Mouse (Mus musculus) lung, adult 18-20 months (tissue): ENCODE results near the gene Lmntd1.

Experiments used
- DNase-seq, 2 experiments: peaks; one replicate each; pipeline ENCODE4 v3.0.0; 2022; ENCODE audit warnings: mixed read lengths in 2 of 2

Gene Lmntd1

GRCm38 (mm10) chr6:145432711-145433708, 181.1 kb downstream of the Lmntd1 start:
- no peak for DNase-seq

- no peak for DNase-seq
Observed at GRCm38 (mm10) chr6:145431747-145432146, 182.4 kb downstream of the Lmntd1 start.

- no peak for DNase-seq
Observed at GRCm38 (mm10) chr6:145427411-145427810, 186.7 kb downstream of the Lmntd1 start.

- DNase-seq: no peak
Observed at GRCm38 (mm10) chr6:145426501-145426900, 187.6 kb downstream of the Lmntd1 start.

DNA sequence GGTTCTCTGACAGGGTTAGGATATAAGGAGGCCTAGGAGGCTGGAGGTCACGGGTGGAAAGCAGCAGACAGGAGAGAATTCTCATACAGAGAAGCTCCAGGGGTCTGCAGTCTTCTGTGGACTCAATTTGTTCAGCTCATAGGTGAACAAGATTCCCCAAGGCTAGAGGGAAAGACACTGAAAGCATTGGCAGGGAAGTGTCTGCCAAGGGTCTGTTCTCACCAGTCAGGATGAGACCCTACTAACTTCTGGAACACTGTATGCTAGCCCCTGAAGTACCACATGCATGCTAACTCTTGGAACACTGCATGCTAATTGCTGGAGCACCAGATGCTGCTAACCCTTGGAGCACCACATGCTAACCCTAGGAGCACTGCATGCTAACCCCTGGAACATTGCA, 190.0 kb downstream of the Lmntd1 start:
- DNase-seq: no peak

DNA sequence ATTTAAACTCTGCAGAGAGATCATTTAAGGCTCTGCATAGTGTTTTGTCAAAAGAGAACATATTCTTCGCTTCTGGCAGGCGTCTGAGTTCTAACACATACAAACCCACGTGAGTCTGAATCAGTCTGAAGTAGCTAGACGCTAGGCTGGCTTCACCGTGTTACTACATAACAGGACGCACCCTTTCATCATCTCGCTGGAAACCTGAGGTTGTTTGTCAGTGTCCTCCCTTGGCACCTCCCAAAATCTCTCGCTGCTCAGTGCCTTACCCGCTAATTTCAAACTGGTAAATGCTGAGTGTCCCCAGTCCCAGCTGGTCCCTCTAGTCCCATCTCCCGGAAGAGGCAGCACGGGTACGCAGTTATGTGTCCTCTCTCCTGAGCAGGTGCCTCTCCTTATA, 190.6 kb downstream of the Lmntd1 start:
- no peak for DNase-seq

GRCm38 (mm10) chr6:145421666-145422065, 192.5 kb downstream of the Lmntd1 start:
- no peak for DNase-seq

DNA sequence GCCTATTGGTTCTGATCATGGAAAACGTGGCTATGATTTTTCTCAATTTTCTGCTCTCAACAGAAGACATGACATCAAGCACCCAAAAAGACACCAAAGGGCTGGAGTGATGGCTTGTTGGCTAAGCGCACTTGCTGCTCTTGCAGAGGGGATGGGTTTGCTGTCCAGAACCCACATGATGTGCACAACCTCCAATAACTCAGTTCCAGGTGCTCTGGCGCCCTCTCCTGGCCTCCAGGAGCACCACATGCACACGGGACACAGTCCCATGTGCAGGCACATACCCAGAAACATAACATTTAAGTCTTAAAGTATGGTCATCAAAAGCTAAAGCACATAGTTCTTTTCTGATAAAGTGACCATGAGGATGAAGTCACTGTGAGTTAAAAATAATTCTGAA, 193.7 kb downstream of the Lmntd1 start:
- no peak for DNase-seq

- DNase-seq: no peak
Observed at GRCm38 (mm10) chr6:145418856-145419255, 195.3 kb downstream of the Lmntd1 start.

GRCm38 (mm10) chr6:145417720-145418440, 196.2 kb downstream of the Lmntd1 start:
- DNase-seq: peak in 1 of 2 experiments; percentile 1

DNA sequence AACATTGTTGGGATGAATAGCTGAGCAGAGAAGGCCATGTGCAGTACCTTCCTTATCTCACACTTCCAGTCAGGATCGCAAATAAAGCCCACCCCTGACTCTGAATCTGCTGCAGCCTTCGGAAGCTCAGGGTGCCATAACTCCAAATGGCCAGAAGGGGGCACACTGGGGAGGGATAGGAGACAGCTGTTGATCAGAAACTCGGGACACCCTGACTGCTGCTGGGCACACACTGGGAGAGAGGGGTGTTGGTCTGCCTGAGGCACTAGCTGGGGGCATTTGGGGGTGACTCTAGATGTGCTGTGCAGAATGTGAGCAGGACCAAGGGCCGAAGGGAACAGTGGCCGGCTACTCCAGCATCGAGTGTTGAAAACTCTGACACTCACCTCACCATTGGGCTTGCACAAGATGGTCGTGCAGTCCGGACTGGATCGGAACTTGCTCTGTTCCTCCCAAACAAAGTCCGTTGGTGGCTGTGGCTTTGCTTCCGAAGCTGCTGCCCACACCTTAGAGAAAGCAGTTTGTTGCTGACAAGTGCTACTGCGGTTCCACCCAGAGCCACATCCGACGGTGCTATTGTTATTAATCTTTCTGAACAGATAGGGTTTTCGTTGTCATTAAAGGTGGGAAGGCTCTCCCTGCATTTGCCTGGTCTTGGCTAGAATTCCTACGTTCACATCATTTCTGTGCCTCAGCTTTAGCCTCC, 197.0 kb downstream of the Lmntd1 start:
- DNase-seq: peak; percentile 48 to 60

DNA sequence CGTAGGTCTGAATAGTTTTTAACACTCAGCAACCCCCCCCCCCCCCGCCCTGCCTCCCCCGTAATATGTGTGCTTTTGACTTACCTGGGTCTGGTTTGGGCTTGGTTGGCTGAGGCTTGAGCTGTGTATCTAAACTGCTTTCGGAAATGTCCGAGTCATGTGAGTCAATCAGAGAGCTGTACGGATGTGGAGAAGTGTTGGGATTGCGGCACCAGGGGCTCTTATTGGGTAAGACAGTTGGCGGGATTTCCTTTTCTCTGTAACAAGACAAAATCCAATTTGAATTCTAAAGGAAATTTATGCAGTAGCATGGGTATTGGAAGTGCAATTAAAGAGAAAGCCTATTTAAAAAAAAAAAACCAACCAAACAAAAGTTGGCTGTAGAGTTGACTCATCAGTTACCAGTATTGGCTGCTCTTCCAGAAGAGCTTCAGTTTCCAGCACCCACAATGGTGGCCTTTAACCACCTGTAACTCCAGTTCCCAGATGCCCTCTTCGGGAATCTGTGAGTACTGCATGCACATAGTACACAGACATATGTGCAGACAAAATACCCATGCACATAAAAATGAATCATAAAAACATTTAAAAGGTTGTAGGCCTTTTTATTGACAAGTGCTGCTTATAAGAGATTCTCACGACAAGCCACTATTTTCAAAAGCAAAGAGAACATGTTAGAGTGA, 209.6 kb downstream of the Lmntd1 start:
- no peak for DNase-seq

GRCm38 (mm10) chr6:145401140-145401539, 213.0 kb downstream of the Lmntd1 start:
- no peak for DNase-seq

- no peak for DNase-seq
Observed at GRCm38 (mm10) chr6:145397881-145398280, 216.2 kb downstream of the Lmntd1 start.

DNA sequence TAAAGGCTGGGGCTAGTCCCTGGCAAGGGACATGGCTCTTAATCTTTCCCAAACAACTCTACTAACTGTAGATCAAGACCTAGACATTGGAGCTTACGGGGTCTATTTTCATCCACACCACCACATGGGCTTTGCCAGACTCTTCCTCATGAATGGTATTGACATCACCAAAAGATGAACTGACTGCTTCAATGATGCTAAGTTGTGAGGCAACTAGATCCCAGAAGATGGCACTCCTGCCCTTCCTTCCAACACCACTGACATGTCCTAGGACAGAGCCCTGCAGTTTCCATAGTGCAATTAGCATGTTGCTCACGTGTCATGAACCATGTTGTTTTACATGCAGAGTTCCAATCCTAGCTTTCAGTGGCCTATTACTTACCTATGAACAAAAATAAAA, 217.6 kb downstream of the Lmntd1 start:
- no peak for DNase-seq

DNA sequence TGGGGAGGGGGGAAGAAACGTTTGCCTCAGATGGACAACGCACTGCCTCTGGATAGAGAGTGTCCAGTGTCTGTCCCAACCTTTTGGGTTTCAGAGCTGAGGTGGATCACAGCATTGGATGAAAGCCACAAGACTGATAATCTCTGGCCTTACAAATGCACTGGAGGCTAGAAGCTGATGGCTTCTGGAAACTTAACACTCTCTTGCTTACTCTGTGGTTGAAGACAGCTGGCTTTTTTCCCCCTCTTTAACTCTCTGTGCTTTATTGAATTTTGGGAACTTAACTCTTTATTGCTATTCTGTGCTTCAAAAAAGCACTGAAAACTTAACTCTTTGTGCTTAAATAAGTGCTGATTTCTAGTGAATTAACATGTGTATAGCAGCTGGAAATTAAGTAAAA, 223.7 kb downstream of the Lmntd1 start:
- DNase-seq: no peak

- DNase-seq: no peak
Observed at GRCm38 (mm10) chr6:145389904-145390303, 224.2 kb downstream of the Lmntd1 start.

- no peak for DNase-seq
Observed at GRCm38 (mm10) chr6:145387378-145387777, 226.7 kb downstream of the Lmntd1 start.

- DNase-seq: peak in 1 of 2 experiments; percentile 28
Observed at GRCm38 (mm10) chr6:145382586-145383380, 231.3 kb downstream of the Lmntd1 start.

DNA sequence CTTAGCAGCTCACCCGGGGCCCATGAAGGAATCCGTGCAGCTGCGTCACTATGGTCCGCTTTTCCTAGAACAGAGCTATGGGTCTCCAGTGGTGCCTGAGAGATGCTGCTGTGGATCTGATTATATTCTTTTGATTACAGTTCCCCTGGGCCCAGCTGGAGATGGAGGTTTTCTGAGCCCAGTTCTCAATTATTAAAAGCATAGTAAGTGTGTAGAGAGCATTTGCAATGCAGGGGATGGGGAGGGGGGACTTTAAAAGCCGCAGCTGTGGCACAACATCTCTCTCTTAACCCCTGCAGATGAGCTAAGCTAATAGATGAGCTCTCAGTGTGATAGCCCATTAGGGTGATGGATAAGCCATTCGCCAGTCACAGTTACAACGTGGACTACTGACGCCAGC, 233.2 kb downstream of the Lmntd1 start:
- DNase-seq: no peak

DNA sequence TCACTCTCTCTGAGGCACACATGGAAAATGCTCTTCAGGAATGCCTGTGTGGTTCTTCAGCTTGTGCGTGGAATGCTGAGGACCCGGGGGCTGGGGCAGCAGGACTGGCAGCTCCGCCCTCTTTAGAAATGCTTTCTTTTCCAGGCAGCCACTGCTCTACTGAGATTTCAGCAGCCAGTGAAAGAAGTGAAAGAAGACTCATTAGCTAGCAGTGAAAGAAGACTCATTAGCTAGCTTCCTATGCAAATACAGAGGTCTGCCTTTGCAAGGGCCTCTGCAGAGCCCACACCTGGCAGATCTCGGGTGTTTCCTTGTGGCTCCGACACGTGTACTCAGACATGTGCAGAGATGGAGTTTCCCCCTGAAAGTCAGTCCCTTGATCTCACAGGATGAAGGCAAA, 234.9 kb downstream of the Lmntd1 start:
- peak; percentile 39 to 44 for DNase-seq

DNA sequence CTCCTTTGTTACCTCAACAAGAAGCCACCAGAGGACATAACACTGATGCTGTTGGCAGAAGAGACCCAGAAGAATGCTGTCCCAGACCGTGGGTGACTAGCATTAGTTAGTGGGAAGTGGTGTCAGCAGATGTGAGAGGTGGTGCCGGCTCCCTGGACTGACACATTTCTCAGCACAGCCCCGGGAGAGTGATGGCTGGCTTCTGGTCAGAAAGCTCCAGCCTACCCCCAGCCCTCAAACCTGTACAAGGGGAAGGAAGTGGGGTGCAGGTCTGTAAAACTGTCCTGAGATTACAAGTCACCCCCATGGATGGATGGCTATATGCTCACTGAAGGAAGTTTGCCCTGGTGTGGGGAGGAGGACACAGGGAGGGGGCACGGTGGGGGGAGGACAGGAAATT, 235.4 kb downstream of the Lmntd1 start:
- DNase-seq: no peak
